Mouse (Mus musculus): ENCODE data around the gene Sipa1l2.
"Not testable (repeated sequence)": the region's sequence is repeated elsewhere in the genome, so short reads cannot be mapped to it uniquely, and the experiment has no call there.

Gene Sipa1l2

GRCm38 (mm10) chr8:125407672-125408071 is 161.9 kb downstream of the Sipa1l2 start:
- no peak for DNase-seq (ENCODE audit: low read depth, low spot score)

- no peak for DNase-seq (ENCODE audit: low read depth, low spot score)
Measured at GRCm38 (mm10) chr8:125406453-125406852, 163.2 kb downstream of the Sipa1l2 start.

GRCm38 (mm10) chr8:125401350-125401749 is 168.3 kb downstream of the Sipa1l2 start:
- no peak for DNase-seq (ENCODE audit: low read depth, low spot score)

GRCm38 (mm10) chr8:125397981-125398380 is 171.6 kb downstream of the Sipa1l2 start:
- DNase-seq (ENCODE audit: low read depth, low spot score) = no peak

GRCm38 (mm10) chr8:125395682-125396081 is 173.9 kb downstream of the Sipa1l2 start:
- DNase-seq (ENCODE audit: low read depth, low spot score) = not testable (repeated sequence)

- no peak for DNase-seq (ENCODE audit: low read depth, low spot score)
Measured at GRCm38 (mm10) chr8:125395032-125395431, 174.6 kb downstream of the Sipa1l2 start.

- no peak for DNase-seq (ENCODE audit: low read depth, low spot score)
Measured at GRCm38 (mm10) chr8:125391685-125392084, 177.9 kb downstream of the Sipa1l2 start.

- no peak for DNase-seq (ENCODE audit: low read depth, low spot score)
Measured at GRCm38 (mm10) chr8:125391271-125391670, 178.3 kb downstream of the Sipa1l2 start.

- no peak for DNase-seq (ENCODE audit: low read depth, low spot score)
Measured at GRCm38 (mm10) chr8:125390506-125390895, 179.1 kb downstream of the Sipa1l2 start.

- DNase-seq (ENCODE audit: low read depth, low spot score) = peak; percentile 67
Measured at GRCm38 (mm10) chr8:125389756-125390505, 179.7 kb downstream of the Sipa1l2 start.

- peak; percentile 62 for DNase-seq (ENCODE audit: low read depth, low spot score)
Measured at GRCm38 (mm10) chr8:125389280-125389679, 180.3 kb downstream of the Sipa1l2 start.

- DNase-seq (ENCODE audit: low read depth, low spot score) = no peak
Measured at GRCm38 (mm10) chr8:125388404-125389180, 181.0 kb downstream of the Sipa1l2 start.

- peak; percentile 63 for DNase-seq (ENCODE audit: low read depth, low spot score)
Measured at GRCm38 (mm10) chr8:125385519-125386150, 184.0 kb downstream of the Sipa1l2 start.

GRCm38 (mm10) chr8:125384551-125385183 is 184.9 kb downstream of the Sipa1l2 start:
- no peak for DNase-seq (ENCODE audit: low read depth, low spot score)

GRCm38 (mm10) chr8:125381674-125382073 is 187.9 kb downstream of the Sipa1l2 start:
- DNase-seq (ENCODE audit: low read depth, low spot score) = no peak

GRCm38 (mm10) chr8:125379939-125380338 is 189.7 kb downstream of the Sipa1l2 start:
- DNase-seq (ENCODE audit: low read depth, low spot score) = no peak

GRCm38 (mm10) chr8:125379156-125379555 is 190.5 kb downstream of the Sipa1l2 start:
- no peak for DNase-seq (ENCODE audit: low read depth, low spot score)

- DNase-seq (ENCODE audit: low read depth, low spot score) = no peak
Measured at GRCm38 (mm10) chr8:125377704-125378103, 191.9 kb downstream of the Sipa1l2 start.

- no peak for DNase-seq (ENCODE audit: low read depth, low spot score)
Measured at GRCm38 (mm10) chr8:125376448-125376845, 193.2 kb downstream of the Sipa1l2 start.

GRCm38 (mm10) chr8:125375659-125376447 is 193.8 kb downstream of the Sipa1l2 start:
- no peak for DNase-seq (ENCODE audit: low read depth, low spot score)

- no peak for DNase-seq (ENCODE audit: low read depth, low spot score)
Measured at GRCm38 (mm10) chr8:125372596-125372995, 197.0 kb downstream of the Sipa1l2 start.

Measured in brain, embryonic 18.5 days (tissue).